Mouse (Mus musculus) midbrain, embryonic 15.5 days (tissue): ENCODE results near the gene Hrh1. TPM values are rescaled to one million over a fixed set of nuclear protein-coding genes. Genes with fewer than 3 reads are reported as not detected.
"Not testable (repeated sequence)": the region's sequence is repeated elsewhere in the genome, so short reads cannot be mapped to it uniquely, and the experiment has no call there.

Experiments used
- ATAC-seq: fragments of 200-750 bp; cut with Nextera tagmentation; replicated peaks from 2 replicates; pipeline ENCODE4 v1.8.0; 2017; ENCODE audit warnings: moderate TSS enrichment
- H3K27ac ChIP-seq: fragments of 300-500 bp; sonication (generic); 2 replicates; pipeline ENCODE4 v1.5.1; 2015; ENCODE audit warnings: mild to moderate bottlenecking, inconsistent platforms
- H3K27me3 ChIP-seq: fragments of 300-500 bp; sonication (generic); replicated peaks from 2 replicates; pipeline ENCODE4 v1.6.1; 2015; ENCODE audit warnings: inconsistent platforms
- H3K36me3 ChIP-seq: fragments of 300-500 bp; sonication (generic); replicated peaks from 2 replicates; pipeline ENCODE4 v1.6.1; 2015; ENCODE audit warnings: inconsistent platforms
- H3K4me1 ChIP-seq: fragments of 300-500 bp; sonication (generic); 2 replicates; pipeline ENCODE4 v1.6.1; 2015; ENCODE audit warnings: inconsistent platforms
- H3K4me2 ChIP-seq: fragments of 300-500 bp; sonication (generic); 2 replicates; pipeline ENCODE4 v1.6.1; 2015; ENCODE audit warnings: inconsistent platforms, mild to moderate bottlenecking, moderate library complexity
- H3K4me3 ChIP-seq: fragments of 300-500 bp; sonication (generic); 2 replicates; pipeline ENCODE4 v1.5.1; 2015; ENCODE audit warnings: mild to moderate bottlenecking, inconsistent platforms
- H3K9ac ChIP-seq: fragments of 300-500 bp; sonication (generic); 2 replicates; pipeline ENCODE4 v1.6.1; 2015; ENCODE audit warnings: mild to moderate bottlenecking, inconsistent platforms
- H3K9me3 ChIP-seq: fragments of 300-500 bp; sonication (generic); 2 replicates; pipeline ENCODE4 v1.6.1; 2016; ENCODE audit warnings: inconsistent platforms
- WGBS: fragments of 180-500 bp; shearing (Covaris S2); methylation state at CpG from one replicate; pipeline ENCODE4 v1.1.7; 2015; ENCODE audit warnings: mixed read lengths; 5-methylcytosine and 5-hydroxymethylcytosine counted together
- polyA plus RNA-seq: library from polyadenylated mRNA; unstranded; fragments of >200 nt; fragmentation: Nextera tagmentation; extraction: Ambion mirVana; gene quantifications from 2 replicates; pipeline ENCODE4 v1.2.1, GENCODE M21; 2015

The Hrh1 gene
- polyA plus RNA-seq, 1 experiment from 2014 or later, result 0.89 TPM

- H3K4me2 ChIP-seq, result no peak overlapping the region
- H3K4me1 ChIP-seq, result no peaks in the 10 kb centered on the region
- H3K36me3 ChIP-seq, result no peaks in the 10 kb centered on the region
- no peak overlapping the region for H3K4me3 ChIP-seq
- H3K9me3 ChIP-seq, result no peaks in the 10 kb centered on the region
- WGBS, result 31% methylated on average over 4 of the region's 4 CpGs
- no peaks in the 10 kb centered on the region for H3K27me3 ChIP-seq
- no peak overlapping the region for H3K9ac ChIP-seq
- H3K27ac ChIP-seq, result no peak overlapping the region
- ATAC-seq, result no peak
Observed at GRCm38 (mm10) chr6:114478771-114479170, 81.0 kb downstream of the Hrh1 start.

GRCm38 (mm10) chr6:114479644-114480410 lies 82.1 kb downstream of the Hrh1 start:
- whole genome bisulfite sequencing, result 95% methylated on average over 16 of the region's 16 CpGs
- no peaks in the 10 kb centered on the region for H3K27me3 ChIP-seq

GRCm38 (mm10) chr6:114489371-114489770 lies 91.6 kb downstream of the Hrh1 start:
- Histone ChIP-seq H3K4me1 (no peaks in the 10 kb centered on the region), H3K27me3 (no peaks in the 10 kb centered on the region), H3K9me3 (no peaks in the 10 kb centered on the region), H3K9ac (no peak overlapping the region), H3K27ac (no peak overlapping the region), H3K4me3 (no peak overlapping the region), H3K4me2 (no peak overlapping the region), H3K36me3 (no peaks in the 10 kb centered on the region)
- WGBS, result 80% methylated on average over 3 of the region's 3 CpGs
- no peak for ATAC-seq

More at GRCm38 (mm10) chr6:114479644-114480410, 82.1 kb downstream of the Hrh1 start:
- H3K9ac ChIP-seq, result no peak overlapping the region
- no peaks in the 10 kb centered on the region for H3K4me1 ChIP-seq
- no peaks in the 10 kb centered on the region for H3K36me3 ChIP-seq
- H3K27ac ChIP-seq, result no peak overlapping the region
- no peak for ATAC-seq
- no peak overlapping the region for H3K4me2 ChIP-seq
- H3K9me3 ChIP-seq, result no peaks in the 10 kb centered on the region
- no peak overlapping the region for H3K4me3 ChIP-seq

GRCm38 (mm10) chr6:114492588-114492987 lies 94.9 kb downstream of the Hrh1 start:
- H3K9ac ChIP-seq, H3K4me2 ChIP-seq, ATAC-seq, H3K36me3 ChIP-seq, H3K9me3 ChIP-seq, H3K27ac ChIP-seq, H3K4me3 ChIP-seq, H3K27me3 ChIP-seq, H3K4me1 ChIP-seq: not testable (repeated sequence)
- 51% methylated on average over 10 of the region's 10 CpGs for WGBS

- 12% methylated on average over 11 of the region's 12 CpGs for WGBS
- not testable (repeated sequence) for H3K9ac ChIP-seq, H3K27me3 ChIP-seq, H3K4me3 ChIP-seq, H3K27ac ChIP-seq, H3K4me1 ChIP-seq, H3K4me2 ChIP-seq, H3K36me3 ChIP-seq, ATAC-seq, H3K9me3 ChIP-seq
Observed at GRCm38 (mm10) chr6:114494987-114495386, 97.3 kb downstream of the Hrh1 start.

- H3K4me3 ChIP-seq, H3K9ac ChIP-seq, H3K4me1 ChIP-seq, H3K4me2 ChIP-seq, ATAC-seq, H3K9me3 ChIP-seq, H3K27ac ChIP-seq, H3K27me3 ChIP-seq, H3K36me3 ChIP-seq: not testable (repeated sequence)
- whole genome bisulfite sequencing, result 12% methylated on average over 15 of the region's 17 CpGs
Observed at GRCm38 (mm10) chr6:114514038-114514437, 116.3 kb downstream of the Hrh1 start.

GRCm38 (mm10) chr6:114528709-114529108 lies 131.0 kb downstream of the Hrh1 start:
- not testable (repeated sequence) for H3K4me2 ChIP-seq, H3K9ac ChIP-seq, H3K4me1 ChIP-seq, H3K4me3 ChIP-seq, H3K27me3 ChIP-seq, H3K9me3 ChIP-seq, H3K36me3 ChIP-seq, ATAC-seq, H3K27ac ChIP-seq
- no CpG with 5 or more reads among the region's 12 CpGs for WGBS

Other genes with a start within 250 kb of the Hrh1 start
- gene Slc6a1, start 115.3 kb upstream of the Hrh1 start, polyA plus RNA-seq, result 145 and 155 TPM in 2 replicates
- 17.6 and 17.7 TPM in 2 replicates for gene Atg7, start 245.2 kb downstream of the Hrh1 start, polyA plus RNA-seq